Mouse (Mus musculus) urinary bladder, postnatal 14 days (tissue): ENCODE measurements at regions not wholly inside any gene's neighbourhood (a gene's known extent, or its start where the extent isn't known, plus 50 kb on each side); places are given as distances from the start of the nearest gene placed in this dataset.

Source experiments
- DNase-seq: peaks from one replicate; pipeline ENCODE4 v3.0.0; 2021; ENCODE audit warnings: low spot score

DNA sequence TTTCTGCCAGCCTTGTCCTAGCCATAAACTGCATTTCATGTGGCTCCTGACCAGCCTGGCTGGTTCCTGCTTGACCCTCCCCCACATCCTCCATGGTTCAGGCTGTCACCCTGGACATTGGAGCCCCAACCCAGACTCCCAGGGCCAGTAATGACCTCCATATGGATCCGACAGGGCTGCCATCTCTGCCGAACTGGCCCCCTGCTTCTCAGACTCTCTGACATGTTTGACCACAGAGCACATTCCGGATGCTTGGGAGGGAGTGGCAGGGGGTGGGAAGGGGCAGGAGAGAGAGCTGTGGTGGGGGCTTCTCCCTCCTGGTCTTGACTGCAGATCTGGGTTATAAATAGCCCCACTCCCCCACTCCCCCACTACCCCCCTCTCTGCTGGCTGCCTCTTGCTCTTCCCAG is 59.0 kb upstream of the Actrt2 start:
- DNase-seq, result no peak

DNA sequence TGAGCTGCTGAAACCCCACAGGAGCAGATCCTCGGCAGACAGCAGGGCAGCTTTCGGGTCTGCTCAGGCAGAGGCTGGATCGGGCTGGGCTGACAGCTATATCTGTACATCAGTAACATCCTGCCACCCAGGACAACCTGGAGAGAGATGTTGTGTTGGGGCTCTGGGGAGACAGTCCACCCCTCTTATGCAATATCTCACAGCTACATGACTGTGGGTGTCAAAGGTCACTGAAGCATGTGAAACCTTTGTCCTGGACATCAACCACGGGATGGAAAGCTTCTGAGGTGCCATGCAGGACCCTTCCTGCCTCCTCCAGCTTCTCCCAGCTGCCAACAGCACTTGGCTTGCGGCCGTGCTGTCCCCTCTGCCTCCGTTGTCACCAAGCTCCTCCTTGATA is 60.3 kb upstream of the Actrt2 start:
- DNase-seq, result no peak

DNA sequence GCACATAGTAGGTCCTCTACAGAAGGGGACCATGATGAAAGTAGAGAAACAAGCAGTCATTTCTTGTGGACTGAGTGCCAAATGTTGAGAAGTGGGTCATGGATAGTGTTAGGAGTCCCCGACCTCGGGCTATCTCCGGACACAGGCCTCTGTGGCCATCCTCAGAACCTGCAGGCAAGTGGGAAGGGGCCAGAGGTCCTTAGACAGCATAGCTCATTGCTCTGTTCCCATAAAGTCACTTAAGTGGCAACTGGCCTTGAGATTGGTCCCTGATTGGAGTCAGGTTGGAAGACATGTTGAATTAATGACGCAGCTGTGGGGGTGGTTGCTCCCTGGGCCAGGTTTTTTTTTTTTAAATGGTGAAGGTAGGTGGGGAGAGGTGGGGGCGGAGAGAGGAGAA is 63.0 kb upstream of the Actrt2 start:
- no peak for DNase-seq

DNA sequence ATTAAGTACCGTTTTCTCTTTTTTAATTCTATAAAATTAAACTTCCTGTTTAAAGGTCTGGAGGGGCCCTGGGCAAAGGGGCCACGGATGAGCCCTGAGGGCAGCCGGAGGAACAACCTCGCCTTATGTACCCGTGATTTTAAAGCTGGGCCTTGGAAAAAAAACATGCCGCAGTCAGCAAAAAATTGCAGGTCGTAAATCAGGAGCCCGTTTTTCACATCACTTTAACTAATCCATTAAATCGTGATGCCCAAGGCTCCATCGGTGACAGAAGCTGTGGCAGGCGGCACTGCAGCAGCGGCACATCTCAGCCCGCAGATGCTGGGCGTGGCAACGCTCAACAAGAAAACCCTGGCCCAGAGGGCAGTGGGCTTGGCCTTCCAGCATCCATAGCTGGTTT is 63.7 kb upstream of the Actrt2 start:
- DNase-seq, result no peak

DNA sequence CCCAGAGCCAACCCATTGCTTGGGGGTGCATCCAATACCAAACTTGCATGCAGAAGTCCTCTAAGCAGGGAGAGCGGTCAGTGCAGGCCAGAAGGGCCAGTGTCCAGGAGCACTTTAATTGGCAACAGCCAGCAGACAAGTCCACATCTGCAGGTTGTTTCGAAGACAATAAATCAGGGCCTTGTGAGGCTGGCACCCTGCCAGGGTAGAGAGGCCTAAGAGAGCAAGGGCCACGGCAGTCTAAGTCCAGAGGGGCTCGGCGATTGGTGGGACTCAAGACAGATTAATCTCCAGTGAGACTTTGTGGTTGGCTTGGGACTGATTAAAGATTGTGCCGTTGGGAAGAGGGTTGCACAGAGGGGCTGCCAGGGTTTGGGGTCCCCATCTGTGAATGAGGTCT is 68.4 kb upstream of the Actrt2 start:
- no peak for DNase-seq

DNA sequence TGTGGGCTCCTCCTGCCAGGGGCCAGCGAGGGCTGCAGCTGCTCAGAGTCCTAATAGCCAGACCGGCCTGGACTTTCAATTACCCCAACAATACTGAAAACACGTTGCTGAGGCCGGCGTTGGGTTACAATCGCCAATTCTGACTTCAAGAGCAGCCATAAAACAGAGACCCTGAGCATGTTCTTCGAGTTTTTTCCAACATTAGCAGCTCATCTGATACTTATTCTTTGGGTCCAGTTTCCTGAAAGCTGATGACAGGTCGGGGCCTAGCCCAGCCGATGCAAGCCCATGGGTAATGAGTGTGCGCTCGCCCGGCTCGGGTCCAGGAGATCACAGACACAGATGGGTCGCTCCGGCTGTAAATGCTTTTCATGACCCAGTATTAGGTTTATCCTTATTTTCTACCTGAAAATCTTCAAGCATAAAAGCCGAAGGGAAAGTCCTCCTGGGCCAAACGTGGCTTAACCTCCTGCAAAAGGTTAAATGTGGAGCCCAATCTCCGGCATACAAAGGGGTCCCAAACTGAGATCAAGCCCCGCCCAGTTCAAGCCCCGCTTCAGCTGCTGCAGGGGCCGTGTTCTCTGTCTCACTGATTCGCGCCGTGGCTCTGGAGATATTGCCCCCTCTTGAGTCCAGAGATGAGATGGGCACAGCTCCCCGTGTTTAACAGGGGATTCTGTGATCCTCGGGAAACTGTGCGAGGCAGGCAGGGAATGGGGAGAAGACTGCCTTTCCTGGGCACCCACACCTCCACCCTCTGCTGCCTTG is 73.6 kb upstream of the Actrt2 start:
- DNase-seq, result no peak

DNA sequence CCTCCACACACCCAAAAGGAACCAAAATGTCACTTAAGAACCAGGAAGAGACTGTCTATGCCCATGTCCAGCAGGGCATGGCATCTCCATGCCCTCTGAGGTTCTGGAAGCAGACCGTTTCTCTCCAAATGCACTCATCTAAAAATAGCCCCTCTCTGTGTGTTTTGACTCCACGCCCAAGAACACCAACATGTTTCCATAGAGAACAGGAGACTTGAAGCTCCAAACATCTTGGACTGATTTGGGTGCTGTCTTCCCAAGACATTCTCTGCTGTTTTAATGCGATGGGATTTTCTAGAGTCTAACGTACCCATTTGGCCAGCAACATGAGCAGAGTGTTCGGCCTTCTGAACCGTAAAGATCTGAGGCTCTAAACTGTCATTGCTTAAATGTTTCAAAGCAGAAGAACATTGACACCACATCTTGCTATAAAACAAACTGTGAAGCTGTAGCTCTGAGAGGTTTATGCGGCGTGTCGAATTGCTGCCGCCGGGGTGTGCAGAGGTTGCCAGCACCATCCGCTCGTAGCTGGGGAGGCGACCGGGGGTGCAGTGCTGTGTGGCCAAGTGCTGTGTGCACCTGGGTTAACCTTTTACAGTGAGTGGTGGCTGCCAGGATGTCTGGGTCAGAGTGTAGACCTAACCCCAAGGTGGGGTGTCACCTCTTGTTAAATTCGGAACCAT is 78.8 kb upstream of the Actrt2 start:
- DNase-seq, result no peak

DNA sequence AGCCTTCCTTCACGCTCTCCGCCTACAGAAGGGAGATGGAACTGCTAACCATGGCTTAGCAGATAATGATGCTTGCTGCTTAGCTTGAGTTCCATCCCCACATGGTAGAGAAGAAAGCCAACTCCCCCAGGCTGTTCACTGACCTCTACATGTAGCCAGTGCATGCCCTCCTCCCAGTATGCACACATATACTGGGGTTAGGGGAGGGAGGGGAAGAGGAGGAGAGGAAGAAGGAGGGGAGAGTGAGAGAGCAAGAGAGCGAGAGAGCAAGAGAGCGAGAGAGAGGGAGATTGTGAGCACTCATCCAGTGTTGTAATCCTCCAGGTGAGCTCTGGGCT is 79.3 kb upstream of the Actrt2 start:
- no peak for DNase-seq

DNA sequence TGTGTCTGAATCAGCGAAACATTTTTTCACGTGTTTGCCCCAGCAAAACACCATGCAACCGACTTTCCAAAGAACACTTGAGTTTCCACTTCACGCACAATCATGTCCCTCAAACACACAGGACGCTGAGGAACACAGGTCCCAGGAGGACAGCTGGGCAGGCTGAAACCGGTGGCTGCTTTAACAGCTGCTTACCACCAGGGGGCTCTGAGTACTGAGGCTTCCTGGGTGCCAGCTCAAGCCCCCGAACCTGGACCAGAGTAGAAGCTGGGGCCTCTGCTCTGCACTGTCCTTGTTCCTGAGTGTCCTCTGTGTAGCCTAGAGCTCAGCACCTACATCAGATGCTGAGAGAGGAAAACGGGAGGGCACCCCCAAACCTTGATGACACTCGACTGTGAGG is 81.5 kb upstream of the Actrt2 start:
- peak; percentile 22 for DNase-seq

DNA sequence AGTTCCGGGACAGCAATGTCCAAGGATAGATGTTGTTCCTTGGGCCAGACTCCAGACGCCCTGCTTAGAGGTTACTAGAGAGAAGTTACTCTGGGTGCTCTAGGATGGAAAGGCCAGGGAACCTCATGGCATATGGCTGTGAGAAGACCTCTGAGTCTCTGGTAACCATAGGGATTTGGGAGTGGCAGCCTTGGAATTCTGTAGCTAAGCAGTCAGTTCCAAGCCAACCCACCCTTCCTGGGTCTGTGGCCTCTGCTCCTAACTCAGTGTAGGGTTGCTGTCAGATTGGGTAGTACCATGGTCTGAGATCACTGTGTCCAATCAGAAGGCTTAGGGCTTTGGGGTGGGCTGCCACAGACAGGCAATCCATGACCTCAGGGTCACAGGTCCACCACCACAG is 82.3 kb upstream of the Actrt2 start:
- DNase-seq, result no peak

DNA sequence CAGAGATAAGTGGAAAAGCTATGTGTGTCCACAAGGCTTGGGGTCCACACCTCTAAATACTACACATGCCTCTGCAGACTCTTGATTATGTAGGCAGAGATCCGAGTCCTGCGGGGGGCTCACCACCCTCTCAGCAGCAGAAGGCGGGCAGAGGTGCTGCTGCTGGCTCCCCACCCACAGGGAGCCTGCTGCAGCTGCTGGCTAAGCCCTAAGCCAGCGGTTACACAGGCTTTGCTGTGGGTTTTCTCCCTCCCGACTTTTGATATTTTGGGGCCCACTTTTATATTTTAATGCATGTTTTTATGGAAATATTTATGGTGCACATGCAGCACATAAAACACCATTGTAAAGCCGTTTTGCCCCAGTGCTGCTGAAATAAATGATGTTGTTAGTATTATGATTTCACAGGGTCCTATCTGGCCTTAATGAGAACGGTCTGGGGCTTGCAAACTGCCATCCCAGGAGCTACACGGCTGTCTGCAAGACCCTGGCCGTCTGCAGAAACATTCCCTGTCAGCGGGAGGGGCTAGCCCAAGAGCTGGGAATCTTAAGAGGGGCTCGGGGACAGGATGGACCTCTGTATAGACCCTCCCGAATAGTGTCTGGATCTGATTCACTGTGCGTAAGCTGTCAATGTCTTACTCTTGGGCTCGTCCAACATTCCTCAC is 82.9 kb upstream of the Actrt2 start:
- no peak for DNase-seq

DNA sequence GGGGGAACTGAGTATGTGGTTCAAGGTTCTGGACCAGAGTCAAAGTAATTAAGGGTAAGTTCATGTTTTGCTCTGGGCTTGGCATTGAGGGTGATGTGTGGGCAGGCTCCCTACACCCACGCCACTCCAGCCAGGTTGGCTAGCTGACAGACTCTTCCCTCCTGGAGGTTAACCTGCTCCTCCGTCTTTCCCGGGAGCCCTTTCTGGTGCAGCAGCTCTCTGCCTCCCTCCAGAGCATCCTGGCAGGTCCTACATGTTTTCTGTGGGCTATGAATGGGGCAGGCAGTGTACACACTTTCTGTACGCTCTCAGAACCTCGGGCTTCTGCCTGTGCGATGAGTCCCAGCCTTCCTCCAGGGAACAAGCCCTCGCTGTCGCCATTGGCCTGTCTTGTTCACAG is 82.8 kb upstream of the Ttc34 start:
- no peak for DNase-seq

DNA sequence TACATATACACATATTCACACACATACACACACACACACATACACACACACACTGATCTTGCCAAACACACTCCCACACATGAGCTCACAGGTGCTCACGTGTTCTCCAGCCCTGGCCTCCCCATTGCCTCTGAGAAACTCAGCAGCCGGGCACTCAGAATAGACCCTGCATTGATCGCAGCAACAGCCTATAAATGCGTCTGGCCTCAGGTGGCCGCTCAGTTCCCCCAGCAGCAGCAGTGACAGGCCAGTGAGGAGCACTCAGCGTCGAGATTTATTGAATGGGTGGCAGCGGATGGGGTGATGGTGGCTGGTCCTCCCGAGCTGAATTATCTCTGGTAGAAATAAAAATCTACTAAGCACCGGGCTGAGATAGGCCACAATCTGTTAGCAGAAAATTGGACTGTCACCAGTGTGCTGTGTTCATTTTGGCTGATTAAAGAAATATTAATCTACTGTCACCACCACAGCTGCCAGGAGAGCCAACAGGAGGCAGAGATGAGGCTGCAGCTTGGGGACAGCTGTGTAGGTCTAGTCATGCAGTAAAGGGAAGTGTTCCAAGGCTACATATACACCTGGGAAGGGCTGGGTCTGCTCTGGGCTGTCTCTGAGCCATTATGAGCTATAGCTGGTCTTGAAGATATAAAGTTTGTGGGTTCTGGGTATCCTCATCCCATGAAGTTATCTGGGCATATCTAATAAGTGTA is 80.4 kb upstream of the Ttc34 start:
- no peak for DNase-seq

DNA sequence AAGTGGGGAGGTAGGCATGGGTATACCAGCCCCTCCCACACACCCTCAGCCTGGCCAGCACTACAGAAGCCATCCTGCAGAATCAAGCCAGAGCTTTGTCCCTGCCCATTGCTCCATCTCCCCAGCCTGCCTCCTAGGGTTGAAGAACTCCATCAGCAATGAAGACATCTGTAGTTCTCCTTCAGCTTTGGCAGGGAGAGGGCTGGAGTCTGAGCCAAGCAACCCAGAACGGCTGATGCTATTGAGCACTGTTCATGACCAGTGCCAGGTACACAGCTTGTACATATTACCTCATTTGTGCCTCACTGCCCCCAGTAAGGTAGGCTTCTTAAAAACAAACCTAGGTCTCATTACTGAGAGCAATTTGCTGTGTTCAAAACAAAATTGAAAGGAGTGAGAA is 77.4 kb upstream of the Ttc34 start:
- no peak for DNase-seq

DNA sequence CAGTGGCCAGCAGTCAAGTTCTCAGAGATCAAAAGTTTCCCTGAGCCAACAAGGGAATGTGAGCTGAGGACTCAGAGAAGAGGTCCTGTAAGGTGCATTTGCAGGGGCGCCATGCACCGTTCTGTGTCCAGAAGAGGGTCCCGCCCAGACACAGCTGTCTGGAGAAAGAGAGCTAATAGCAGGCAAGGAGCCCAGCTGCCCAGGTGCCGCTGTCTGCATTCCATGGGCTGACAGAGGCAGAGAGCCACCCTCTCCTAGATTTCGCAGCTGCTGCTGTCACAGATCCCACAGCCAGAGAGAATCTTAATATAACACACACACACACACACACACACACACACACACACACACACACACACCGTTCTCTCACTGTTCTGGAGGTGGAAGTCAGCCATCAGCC is 73.0 kb upstream of the Ttc34 start:
- DNase-seq, result no peak

DNA sequence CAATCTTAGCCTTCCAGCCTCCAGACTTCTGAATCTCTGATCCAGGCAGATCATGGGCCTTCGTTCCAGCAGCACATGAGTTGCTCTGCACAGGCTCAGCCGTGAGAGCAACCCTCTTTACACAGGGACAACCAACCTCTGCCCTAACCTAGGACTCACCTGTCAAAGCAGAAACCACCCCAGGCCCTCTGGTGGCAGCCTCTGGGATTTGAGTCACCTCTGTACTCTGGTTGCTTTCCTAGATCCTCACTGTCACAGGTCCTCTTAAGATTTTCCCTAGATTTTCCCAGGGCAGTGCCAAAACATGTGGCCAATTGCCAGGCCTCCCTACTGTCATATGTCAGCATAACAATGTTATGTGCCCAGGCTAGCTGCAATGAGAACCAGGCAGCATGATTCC is 71.1 kb upstream of the Ttc34 start:
- no peak for DNase-seq

DNA sequence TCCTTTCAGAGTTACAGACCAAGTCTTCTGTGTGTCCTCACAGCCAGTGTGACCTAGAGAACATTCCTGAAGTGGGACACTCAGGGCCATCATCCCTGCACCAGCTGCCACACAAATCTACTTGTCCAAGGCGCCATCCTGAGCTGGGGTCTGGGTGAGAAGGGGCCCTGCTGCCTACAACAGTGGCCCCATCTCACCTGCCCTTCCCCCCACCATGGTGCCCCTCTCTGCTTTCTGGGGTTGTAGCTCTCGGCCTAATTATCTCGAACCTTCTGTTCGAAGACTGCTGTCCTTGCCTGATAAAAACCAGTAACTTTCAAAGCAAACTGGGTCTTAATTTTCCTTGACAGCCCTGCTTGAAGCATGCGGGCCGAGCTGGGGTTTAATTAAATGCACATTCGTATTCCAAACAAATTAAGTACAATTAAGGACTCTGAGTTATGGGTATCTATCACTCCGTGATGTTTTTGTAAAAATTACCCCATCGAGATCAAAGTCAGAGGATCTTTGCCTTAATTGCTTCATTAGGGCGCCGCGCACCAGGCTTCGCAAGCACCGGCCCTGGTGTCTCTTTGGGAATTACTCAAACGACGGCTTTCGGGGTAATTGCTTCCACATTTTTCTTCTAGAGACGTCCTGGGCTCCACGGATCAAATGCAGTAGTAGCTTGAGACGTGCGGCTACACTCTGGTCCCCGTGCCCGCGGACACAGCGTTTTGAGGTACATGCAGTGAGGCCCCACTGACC is 65.8 kb upstream of the Ttc34 start:
- no peak for DNase-seq

DNA sequence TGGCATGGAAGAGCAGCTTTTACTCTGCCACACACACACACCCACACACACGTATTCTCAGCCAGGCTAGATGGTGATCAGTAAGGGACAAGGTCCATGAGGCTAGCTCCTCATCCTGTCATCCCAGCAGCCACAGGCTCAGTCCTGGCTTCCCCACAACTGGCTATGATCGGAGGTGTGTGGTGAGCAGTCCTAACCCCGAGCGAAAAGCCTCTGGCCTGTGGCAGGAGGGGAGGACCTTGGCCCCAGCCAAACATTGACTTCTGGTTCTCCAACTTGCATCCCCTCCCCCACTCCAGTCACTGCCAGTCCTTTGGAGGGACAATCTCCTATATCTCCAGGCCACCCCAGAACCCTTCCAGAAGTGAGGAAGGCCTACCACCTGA is 65.2 kb upstream of the Ttc34 start:
- no peak for DNase-seq

DNA sequence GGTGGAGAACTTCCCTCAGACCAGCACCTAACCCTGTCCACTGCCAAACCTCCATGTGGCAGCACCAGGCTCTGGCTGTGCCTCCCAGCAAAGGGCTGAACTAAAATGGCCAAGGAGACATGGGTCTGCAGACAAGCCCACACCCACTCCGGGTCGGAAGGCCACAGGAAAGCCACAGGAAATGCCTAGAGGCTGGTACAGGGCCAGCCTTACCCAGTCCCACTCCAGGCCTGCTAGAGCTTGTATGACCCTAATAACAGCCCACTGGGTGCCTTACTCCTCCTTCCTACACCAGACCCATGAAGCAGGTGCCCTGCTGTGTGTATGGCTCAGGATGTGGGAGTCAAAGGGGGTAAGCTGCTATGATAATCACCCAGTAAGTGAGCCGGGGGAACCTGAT is 63.4 kb upstream of the Ttc34 start:
- DNase-seq, result no peak

DNA sequence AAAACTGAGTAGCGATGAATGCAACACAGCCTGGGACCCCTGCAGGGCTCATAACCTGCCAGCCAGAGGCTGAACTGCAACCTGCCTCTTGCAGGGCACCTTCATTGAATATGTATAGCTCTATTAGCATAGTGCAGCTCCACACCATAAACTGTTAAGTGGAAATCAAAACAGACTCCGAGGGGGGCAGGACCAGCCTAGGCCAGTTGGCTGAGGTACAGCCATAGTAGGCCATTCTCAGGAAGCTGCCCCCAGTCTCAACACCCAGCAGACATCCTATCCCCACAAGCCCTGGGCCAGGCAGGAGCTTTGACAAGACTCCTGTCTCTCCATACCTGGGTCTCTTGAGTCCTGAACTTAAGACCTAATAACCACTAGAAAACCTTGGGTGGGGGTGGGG is 62.9 kb upstream of the Ttc34 start:
- no peak for DNase-seq

DNA sequence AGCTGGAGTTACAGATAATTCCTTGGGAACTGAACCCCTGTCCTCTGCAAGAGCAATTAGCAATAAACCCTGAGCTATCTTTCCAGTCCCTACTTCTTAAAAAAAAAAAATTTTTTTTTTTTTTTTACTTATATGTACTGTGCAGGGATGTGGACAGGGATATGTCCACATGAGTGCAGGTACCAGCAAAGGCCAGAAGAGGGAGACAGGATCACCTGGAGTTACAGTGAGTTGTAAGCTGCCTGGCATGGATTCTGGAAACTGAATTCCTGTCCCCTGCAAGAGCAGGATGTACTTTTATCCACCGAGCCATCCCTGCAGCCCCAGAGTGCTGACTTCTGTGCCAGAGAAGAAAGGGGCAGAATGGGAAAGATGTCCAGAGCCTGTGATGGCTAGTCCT is 58.4 kb upstream of the Ttc34 start:
- DNase-seq, result no peak

DNA sequence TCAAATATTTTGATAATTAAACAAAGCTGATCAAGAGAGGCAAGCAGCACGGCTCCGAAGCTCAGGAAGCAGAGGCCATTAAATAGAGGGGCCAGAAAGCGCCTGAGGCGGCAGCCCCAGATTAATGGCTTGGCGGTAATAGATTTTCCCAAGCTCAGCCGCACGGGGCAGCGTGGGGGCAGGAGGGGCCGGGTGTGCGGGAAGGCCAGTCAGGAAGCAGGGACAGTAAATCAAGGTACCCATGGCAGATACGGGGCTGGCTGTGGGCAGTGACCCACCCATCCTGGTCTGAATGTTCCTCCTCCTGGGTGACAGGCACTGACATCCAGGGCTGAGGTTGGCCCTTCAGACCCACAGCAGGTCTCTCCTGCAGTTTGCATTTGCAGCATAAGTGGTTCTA is 55.9 kb upstream of the Ttc34 start:
- no peak for DNase-seq
